In the genomic region with DNA sequence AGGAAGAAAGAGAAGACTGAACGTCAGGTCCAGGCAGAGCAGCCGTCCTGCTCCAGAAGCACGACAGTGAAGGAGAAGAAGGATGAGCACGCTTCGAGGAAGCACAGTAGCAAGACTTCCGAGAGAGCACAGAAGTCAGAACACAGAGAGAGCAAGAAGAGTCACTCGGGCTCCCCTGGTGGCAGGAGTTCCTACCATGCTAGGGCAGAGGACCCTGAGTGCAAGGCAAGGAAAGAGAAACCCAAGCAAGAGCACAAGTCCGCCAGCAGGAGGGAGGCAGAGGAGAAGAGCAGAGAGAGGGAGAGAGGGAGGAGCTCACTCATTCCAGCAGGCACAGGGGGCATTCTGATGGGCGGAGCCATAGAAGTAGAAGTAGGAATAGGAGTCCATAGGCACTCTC, we compare ENCODE assay signal across 7 mouse cellular contexts.
DNase-seq lines count a peak whose midpoint lies in the region; ATAC-seq and TF ChIP-seq lines count a peak whose summit lies in the region.
"Not testable (repeated sequence)": the region's sequence is repeated elsewhere in the genome, so short reads cannot be mapped to it uniquely, and the experiment has no call there.

No protein-coding gene starts in this region.

- H3K27me3 ChIP-seq in intestine, postnatal 0 days (replicated peaks; ENCODE audit: control insufficient read depth, insufficient read depth, low read length); lung, embryonic 16.5 days (ENCODE audit: control insufficient read depth, insufficient read depth, low read depth, low read length); stomach, postnatal 0 days (ENCODE audit: control insufficient read depth, insufficient read depth, low read length): not testable (repeated sequence)

- not testable (repeated sequence) for H3K9ac ChIP-seq in ES-E14 (ENCODE audit: insufficient read depth, low read depth, low read length, poor library complexity, severe bottlenecking); intestine, postnatal 0 days (ENCODE audit: low read depth, low read length); lung, embryonic 16.5 days (ENCODE audit: low read length); stomach, postnatal 0 days (ENCODE audit: low read length)

- not testable (repeated sequence) for H3K4me3 ChIP-seq in ES-E14 (ENCODE audit: insufficient read depth in 1 of 2, low read depth in 1 of 2, low read length in 2 of 2, poor library complexity in 1 of 2, severe bottlenecking in 1 of 2); intestine, postnatal 0 days (ENCODE audit: low read depth, low read length); lung, embryonic 16.5 days (ENCODE audit: low read length); stomach, postnatal 0 days (ENCODE audit: low read depth, low read length)

- TF ChIP-seq EP300 in stomach, postnatal 0 days (optimal IDR thresholded peaks at IDR 0.05) = not testable (repeated sequence)

- not testable (repeated sequence) for H3K36me3 ChIP-seq in ES-E14 (ENCODE audit: control insufficient read depth, insufficient read depth, low read length, poor library complexity, severe bottlenecking); intestine, postnatal 0 days (ENCODE audit: control insufficient read depth, insufficient read depth); lung, embryonic 16.5 days (ENCODE audit: control insufficient read depth, insufficient read depth, low read length); stomach, postnatal 0 days (ENCODE audit: control insufficient read depth, insufficient read depth, low read length)

- H3K4me1 ChIP-seq in ES-E14 (ENCODE audit: control insufficient read depth in 2 of 2, insufficient read depth in 2 of 2, low read length in 2 of 2, poor library complexity in 1 of 2); intestine, postnatal 0 days (replicated peaks; ENCODE audit: control insufficient read depth, insufficient read depth, low read length); lung, embryonic 16.5 days (replicated peaks; ENCODE audit: control insufficient read depth, insufficient read depth, low read length); stomach, postnatal 0 days (replicated peaks; ENCODE audit: control insufficient read depth, insufficient read depth): not testable (repeated sequence)

- in situ Hi-C loops in ES-E14 (cut with MboI; ENCODE audit: low sequenced_read_pairs in 2 of 2, unreplicated experiment in 2 of 2) = not testable (repeated sequence)

- not testable (repeated sequence) for H3K9me3 ChIP-seq in ES-E14 (ENCODE audit: control insufficient read depth, insufficient read depth, low read depth, low read length); intestine, postnatal 0 days (ENCODE audit: control insufficient read depth); lung, embryonic 16.5 days (ENCODE audit: control insufficient read depth, low read length); stomach, postnatal 0 days (ENCODE audit: control insufficient read depth, low read length)

- not testable (repeated sequence) for H3K4me2 ChIP-seq in intestine, postnatal 0 days (replicated peaks; ENCODE audit: low read depth); lung, embryonic 16.5 days (ENCODE audit: low read depth, low read length); stomach, postnatal 0 days (replicated peaks; ENCODE audit: low read depth)

- peak; percentile 54 for TF ChIP-seq CTCF in intestine, postnatal 0 days (IDR thresholded peaks at IDR 0.05; ENCODE audit: low read depth)
- TF ChIP-seq CTCF in stomach, postnatal 0 days (IDR thresholded peaks at IDR 0.05; ENCODE audit: low read depth) = peak; percentile 36

- not testable (repeated sequence) for ATAC-seq in intestine, postnatal 0 days; stomach, postnatal 0 days (ENCODE audit: low FRiP score, low TSS enrichment)
- ATAC-seq in lung, embryonic 16.5 days (ENCODE audit: low read depth) = peak; percentile 23; the same call in 1 of the 2 replicates

- not testable (repeated sequence) for H3K27ac ChIP-seq in ES-E14 (ENCODE audit: insufficient read depth, low read depth, low read length, poor library complexity, severe bottlenecking); intestine, postnatal 0 days (ENCODE audit: low read depth, low read length); lung, embryonic 16.5 days (ENCODE audit: low read length); stomach, postnatal 0 days (replicated peaks)

- WGBS in intestine, postnatal 0 days = 60% methylated on average over 9 of the region's 9 CpGs
- WGBS in lung, embryonic 16.5 days = 52% methylated on average over 8 of the region's 9 CpGs
- whole genome bisulfite sequencing in stomach, postnatal 0 days = 59% methylated on average over 9 of the region's 9 CpGs

- DNase-seq in ES-E14 (ENCODE audit: low read depth, low spot score) = peak; percentile 9
- peak; percentile 49 for DNase-seq in ZHBTc4 (ENCODE audit: low read depth, low spot score)
- peak; percentile 8 to 9 for DNase-seq in kidney, postnatal 4 days
- DNase-seq in lung, postnatal 36 days = peak; percentile 7
- not testable (repeated sequence) for DNase-seq in stomach, postnatal 0 days (ENCODE audit: low spot score)
